Mouse (Mus musculus): Measurements from ENCODE around the gene Crtc3.

- TF ChIP-seq ZC3H11A (IDR thresholded peaks at IDR 0.05; ENCODE audit: borderline replicate concordance, low read depth, low read length) (no peak), MAFK (IDR thresholded peaks at IDR 0.05; ENCODE audit: insufficient read depth, low read depth, low read length) (no peak), ZNF384 (IDR thresholded peaks at IDR 0.05; ENCODE audit: low read depth, low read length) (no peak)
Measured at GRCm38 (mm10) chr7:80582821-80583451, 105.7 kb downstream of the Crtc3 start.

Data from ES-E14 (cell line).